Mouse (Mus musculus): ENCODE data around the gene Kif16b. TPM values are rescaled to one million over a fixed set of nuclear protein-coding genes. Genes with fewer than 3 reads are reported as not detected.
A peak's percentile ranks its signal among the peaks of the same experiment; 100 is the strongest.
"Not testable (repeated sequence)": the region's sequence is repeated elsewhere in the genome, so short reads cannot be mapped to it uniquely, and the experiment has no call there.

Gene Kif16b
- total RNA-seq, 2 experiments from 2014 or later: 10.3 to 11.8 TPM

DNA sequence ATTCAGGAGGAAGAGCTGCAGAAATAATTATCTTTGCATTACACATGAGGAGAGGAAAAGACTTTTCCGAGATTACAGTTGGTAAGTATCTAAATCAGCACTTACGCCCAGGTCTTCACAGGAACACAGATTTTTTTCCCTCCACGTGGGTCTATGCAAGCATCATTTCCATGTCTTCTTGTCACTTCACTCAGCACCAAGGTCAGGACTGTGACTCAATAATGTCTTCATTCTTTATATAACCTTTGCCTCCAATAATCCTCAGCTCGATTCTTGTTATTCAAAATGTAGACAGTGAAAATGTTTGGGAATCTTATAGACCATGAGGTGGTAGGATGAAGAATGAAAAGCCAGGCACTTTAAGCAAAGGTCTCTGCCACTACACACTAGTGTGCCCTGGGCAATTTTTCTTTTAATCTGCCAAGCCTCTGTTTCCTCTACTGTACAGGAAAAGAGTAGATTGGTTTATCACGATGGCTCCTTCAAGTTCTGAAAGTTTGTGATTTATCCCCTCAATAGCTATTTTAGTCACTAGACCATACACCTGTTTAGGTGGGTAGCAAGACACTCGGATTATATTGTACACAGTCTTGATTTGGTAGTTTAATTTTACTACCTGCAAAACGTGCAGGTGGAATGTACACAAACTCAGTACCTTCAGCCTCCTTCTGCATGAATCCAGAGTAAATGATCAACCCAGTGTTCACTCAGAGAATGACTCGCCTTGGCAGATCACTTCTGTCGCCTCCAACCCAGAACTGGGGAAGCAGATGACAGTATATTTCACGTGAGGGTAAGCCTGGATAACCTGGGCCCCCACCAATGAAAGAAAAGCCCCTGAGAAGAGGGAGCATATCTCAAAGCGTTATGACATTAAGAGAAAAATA is 316.2 kb downstream of the Kif16b start:
- Histone ChIP-seq H3K27ac (no peak overlapping the region), H3K4me3 (no peak overlapping the region)
- DNase-seq (ENCODE audit: low spot score in 2 of 2): no peak
- TF ChIP-seq CTCF (conservative IDR thresholded peaks at IDR 0.05): no peak

DNA sequence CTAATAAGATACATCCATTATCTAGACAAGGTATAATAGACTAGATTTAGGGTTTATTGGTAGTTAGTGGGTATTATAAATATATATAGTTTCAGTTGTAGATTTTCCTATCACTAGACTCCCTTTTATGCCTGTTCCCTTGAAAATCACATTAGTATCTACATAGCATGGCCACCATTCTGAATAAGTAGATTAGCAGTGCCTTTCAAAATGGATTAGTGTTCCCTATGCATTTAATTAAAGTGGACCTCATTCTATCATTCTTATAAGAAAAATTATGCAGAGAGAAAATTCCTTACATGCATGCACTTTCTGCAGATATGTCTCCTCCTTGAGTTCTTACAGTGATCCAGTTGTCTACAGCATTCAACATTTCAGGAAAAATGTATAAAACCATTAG is 320.9 kb downstream of the Kif16b start:
- DNase-seq (ENCODE audit: low spot score in 2 of 2): no peak
- H3K27ac ChIP-seq: no peak overlapping the region
- TF ChIP-seq CTCF (conservative IDR thresholded peaks at IDR 0.05): no peak

DNA sequence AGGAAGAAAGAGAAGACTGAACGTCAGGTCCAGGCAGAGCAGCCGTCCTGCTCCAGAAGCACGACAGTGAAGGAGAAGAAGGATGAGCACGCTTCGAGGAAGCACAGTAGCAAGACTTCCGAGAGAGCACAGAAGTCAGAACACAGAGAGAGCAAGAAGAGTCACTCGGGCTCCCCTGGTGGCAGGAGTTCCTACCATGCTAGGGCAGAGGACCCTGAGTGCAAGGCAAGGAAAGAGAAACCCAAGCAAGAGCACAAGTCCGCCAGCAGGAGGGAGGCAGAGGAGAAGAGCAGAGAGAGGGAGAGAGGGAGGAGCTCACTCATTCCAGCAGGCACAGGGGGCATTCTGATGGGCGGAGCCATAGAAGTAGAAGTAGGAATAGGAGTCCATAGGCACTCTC is 323.9 kb downstream of the Kif16b start:
- H3K4me3 ChIP-seq; DNase-seq (ENCODE audit: low spot score in 2 of 2); H3K27ac ChIP-seq: not testable (repeated sequence)
- TF ChIP-seq CTCF (conservative IDR thresholded peaks at IDR 0.05): peak; percentile 26; the same call in 1 of the 2 replicates

More for the DNA sequence above, 320.9 kb downstream of the Kif16b start:
- no peak overlapping the region for H3K4me3 ChIP-seq

DNA sequence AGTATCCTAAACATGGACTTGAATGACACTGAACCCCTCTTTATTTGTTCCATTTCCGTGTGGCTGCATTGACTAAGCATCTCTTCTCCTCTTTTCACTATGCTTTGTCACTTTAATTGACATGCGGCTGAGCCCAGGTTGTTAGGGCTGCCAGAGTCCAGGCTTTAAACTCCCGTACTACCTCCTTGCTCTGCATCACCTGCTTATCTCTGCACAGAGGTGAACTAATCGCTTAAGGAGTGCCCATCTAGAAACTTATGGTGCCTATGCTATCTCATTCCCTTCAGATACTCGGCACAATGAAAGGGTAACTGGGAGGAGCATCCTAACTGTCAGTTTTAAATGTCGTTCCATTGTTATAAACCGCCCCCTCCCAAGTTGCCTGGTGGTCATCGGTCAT is 331.6 kb downstream of the Kif16b start:
- TF ChIP-seq CTCF (conservative IDR thresholded peaks at IDR 0.05): no peak
- no peak overlapping the region for H3K27ac ChIP-seq
- no peak for DNase-seq (ENCODE audit: low spot score in 2 of 2)
- no peak overlapping the region for H3K4me3 ChIP-seq

Other genes starting within 250 kb of the Kif16b start
- gene Snrpb2, start 161.5 kb upstream of the Kif16b start, total RNA-seq (2021): 10 to 100 TPM; 41.8 to 46.2 TPM
- gene Otor, start 176.9 kb upstream of the Kif16b start, total RNA-seq (2021): not detected